Mouse (Mus musculus) cerebellum, adult 2 months (tissue): ENCODE results near the gene Pafah1b3. TPM values are rescaled to one million over a fixed set of nuclear protein-coding genes. Genes with fewer than 3 reads are reported as not detected.
"Not testable (repeated sequence)": the region's sequence is repeated elsewhere in the genome, so short reads cannot be mapped to it uniquely, and the experiment has no call there.

Experiments used
- DNase-seq, 2 experiments: peaks; one replicate each; pipeline ENCODE4 v3.0.0; 2021
- H3K27ac ChIP-seq: fragments of 200-500 bp; 2 replicates; pipeline ENCODE4 v1.5.1; 2012; ENCODE audit warnings: low read length, control low read depth, inconsistent platforms; ENCODE audit not compliant: insufficient read depth
- H3K27me3 ChIP-seq: fragments of 200-500 bp; 2 replicates; pipeline ENCODE4 v1.6.1; 2012; ENCODE audit warnings: inconsistent platforms, mild to moderate bottlenecking, low read length, moderate library complexity; ENCODE audit not compliant: control insufficient read depth, insufficient read depth
- H3K4me1 ChIP-seq: fragments of 200-500 bp; 2 replicates; pipeline ENCODE4 v1.6.1; 2011; ENCODE audit warnings: low read length; ENCODE audit not compliant: control insufficient read depth, insufficient read depth
- H3K4me3 ChIP-seq: fragments of 200-500 bp; replicated peaks from 2 replicates; pipeline ENCODE3; 2011; ENCODE audit warnings: mild to moderate bottlenecking, low read depth, low read length, control low read depth; ENCODE audit not compliant: insufficient read depth
- CTCF ChIP-seq: fragments of 200-500 bp; IDR thresholded peaks from 2 replicates; pipeline ENCODE4 v1.5.1; 2011; ENCODE audit warnings: low read depth, mild to moderate bottlenecking, control low read depth, low read length, moderate library complexity, borderline replicate concordance; ENCODE audit not compliant: insufficient read depth
- POLR2A ChIP-seq: fragments of 200-500 bp; IDR thresholded peaks from 2 replicates; pipeline ENCODE4 v1.6.1; 2011; ENCODE audit warnings: low read length, control low read depth, borderline replicate concordance; ENCODE audit not compliant: insufficient read depth
- WGBS: fragments of 180-500 bp; shearing (Covaris S2); methylation state at CpG from one replicate; pipeline ENCODE4 v1.1.7; 2018; 5-methylcytosine and 5-hydroxymethylcytosine counted together
- polyA plus RNA-seq: library from polyadenylated mRNA; depleted of rRNA; stranded (reverse); fragments of >200 nt; gene quantifications from 2 replicates; pipeline ENCODE4 v1.2.3, GENCODE M21; 2012

Pafah1b3 gene
- polyA plus RNA-seq, 1 experiment: 42.6 TPM

GRCm38 (mm10) chr7:25266180-25266962 lies 31.4 kb downstream of the Pafah1b3 start:
- no peaks in the 10 kb centered on the region for H3K27me3 ChIP-seq
- H3K27ac ChIP-seq: no peak overlapping the region
- no peak for TF ChIP-seq CTCF
- no peak for TF ChIP-seq POLR2A
- no peak overlapping the region for H3K4me3 ChIP-seq
- H3K4me1 ChIP-seq: peaks cover 19% of the 10 kb centered on the region
- DNase-seq: peak in 1 of 2 experiments; percentile 16
- 91% methylated on average over 8 of the region's 8 CpGs for WGBS

GRCm38 (mm10) chr7:25265743-25266142 lies 32.0 kb downstream of the Pafah1b3 start:
- H3K4me1 ChIP-seq: peaks cover 19% of the 10 kb centered on the region
- not testable (repeated sequence) for H3K4me3 ChIP-seq, H3K27me3 ChIP-seq, DNase-seq, H3K27ac ChIP-seq
- WGBS: 91% methylated on average over 5 of the region's 5 CpGs

- H3K27ac ChIP-seq: no peak overlapping the region
- peaks cover 7% of the 10 kb centered on the region; the same call in 1 of the 2 replicates for H3K4me1 ChIP-seq
- H3K27me3 ChIP-seq: no peaks in the 10 kb centered on the region
- no peak for TF ChIP-seq CTCF
- TF ChIP-seq POLR2A: no peak
- H3K4me3 ChIP-seq: no peak overlapping the region
- DNase-seq: peak in 1 of 2 experiments; percentile 8
- WGBS: 55% methylated on average over 17 of the region's 17 CpGs
Measured at GRCm38 (mm10) chr7:25263968-25264870, 33.6 kb downstream of the Pafah1b3 start.

- H3K4me1 ChIP-seq: peaks cover 2% of the 10 kb centered on the region; the same call in 1 of the 2 replicates
- H3K4me3 ChIP-seq: no peak overlapping the region
- no peaks in the 10 kb centered on the region for H3K27me3 ChIP-seq
- TF ChIP-seq CTCF (no peak), POLR2A (no peak)
- no peak for DNase-seq
- no peak overlapping the region for H3K27ac ChIP-seq
- WGBS: 72% methylated on average over 1 of the region's 1 CpGs
Measured at GRCm38 (mm10) chr7:25261896-25262295, 35.9 kb downstream of the Pafah1b3 start.

DNA sequence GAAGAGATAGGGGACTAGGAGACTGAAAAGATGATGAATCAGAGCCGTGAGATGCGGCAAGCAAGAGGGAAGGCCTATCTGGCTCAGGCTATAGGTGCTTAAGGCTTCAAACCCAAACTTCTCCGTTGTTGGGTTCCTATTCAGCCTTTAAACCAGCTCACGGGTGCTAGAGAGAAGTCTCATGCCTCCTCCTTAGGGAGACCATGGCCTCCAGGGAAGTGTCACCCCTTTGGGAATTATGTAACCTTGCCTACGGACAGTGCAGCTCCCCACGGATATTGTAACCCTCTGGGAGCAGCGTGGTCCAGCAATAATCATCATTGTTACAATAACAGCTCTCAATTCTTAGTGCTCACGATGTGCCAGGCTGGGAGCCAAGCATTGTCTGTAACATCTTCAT lies 46.0 kb downstream of the Pafah1b3 start:
- no peak for TF ChIP-seq POLR2A
- TF ChIP-seq CTCF: no peak
- H3K4me3 ChIP-seq: peak overlapping the region; percentile 72
- 16% methylated on average over 8 of the region's 8 CpGs for WGBS
- H3K4me1 ChIP-seq: peaks cover 16% of the 10 kb centered on the region; the same call in 1 of the 2 replicates
- H3K27me3 ChIP-seq: no peaks in the 10 kb centered on the region
- peak; percentile 52 to 66 for DNase-seq
- H3K27ac ChIP-seq: peak overlapping the region; percentile 98

DNA sequence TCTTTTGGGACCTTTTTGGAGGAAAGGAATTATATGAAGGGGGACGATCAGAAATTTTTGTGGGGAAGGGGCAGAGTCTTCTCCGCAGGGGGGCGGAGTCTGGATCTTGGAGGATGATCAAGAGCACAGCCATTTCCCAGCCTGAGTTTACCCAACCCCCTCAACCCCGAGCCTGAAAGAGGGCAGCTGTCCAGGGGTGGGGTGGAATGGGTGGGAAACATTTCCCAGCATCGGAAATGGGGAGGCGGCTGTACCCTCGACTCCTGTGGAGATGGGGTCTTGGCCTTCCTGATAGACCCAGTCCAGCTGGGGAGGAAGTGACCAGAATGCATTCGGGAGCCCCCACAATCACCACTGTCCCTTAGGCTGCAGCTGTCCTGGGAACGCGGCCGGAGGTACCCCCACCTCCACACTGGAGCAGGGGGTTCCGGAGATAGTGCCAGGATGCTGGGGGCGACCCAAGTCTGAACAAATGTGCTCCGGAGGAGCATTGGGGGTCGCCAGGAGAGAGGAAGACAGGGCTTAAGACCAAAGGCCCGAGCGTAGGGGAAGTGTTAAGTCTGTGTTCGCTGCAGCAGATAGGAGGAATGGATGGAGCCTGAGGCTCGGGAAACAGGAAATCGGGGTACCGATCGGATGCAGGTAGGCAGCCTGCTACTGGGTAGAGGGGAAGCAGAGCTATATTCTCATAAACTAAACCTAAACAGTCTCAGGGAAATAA lies 46.6 kb downstream of the Pafah1b3 start:
- no peak for TF ChIP-seq POLR2A
- TF ChIP-seq CTCF: no peak
- 1% methylated on average over 22 of the region's 22 CpGs for WGBS
- H3K4me3 ChIP-seq: peak overlapping the region; percentile 72

DNA sequence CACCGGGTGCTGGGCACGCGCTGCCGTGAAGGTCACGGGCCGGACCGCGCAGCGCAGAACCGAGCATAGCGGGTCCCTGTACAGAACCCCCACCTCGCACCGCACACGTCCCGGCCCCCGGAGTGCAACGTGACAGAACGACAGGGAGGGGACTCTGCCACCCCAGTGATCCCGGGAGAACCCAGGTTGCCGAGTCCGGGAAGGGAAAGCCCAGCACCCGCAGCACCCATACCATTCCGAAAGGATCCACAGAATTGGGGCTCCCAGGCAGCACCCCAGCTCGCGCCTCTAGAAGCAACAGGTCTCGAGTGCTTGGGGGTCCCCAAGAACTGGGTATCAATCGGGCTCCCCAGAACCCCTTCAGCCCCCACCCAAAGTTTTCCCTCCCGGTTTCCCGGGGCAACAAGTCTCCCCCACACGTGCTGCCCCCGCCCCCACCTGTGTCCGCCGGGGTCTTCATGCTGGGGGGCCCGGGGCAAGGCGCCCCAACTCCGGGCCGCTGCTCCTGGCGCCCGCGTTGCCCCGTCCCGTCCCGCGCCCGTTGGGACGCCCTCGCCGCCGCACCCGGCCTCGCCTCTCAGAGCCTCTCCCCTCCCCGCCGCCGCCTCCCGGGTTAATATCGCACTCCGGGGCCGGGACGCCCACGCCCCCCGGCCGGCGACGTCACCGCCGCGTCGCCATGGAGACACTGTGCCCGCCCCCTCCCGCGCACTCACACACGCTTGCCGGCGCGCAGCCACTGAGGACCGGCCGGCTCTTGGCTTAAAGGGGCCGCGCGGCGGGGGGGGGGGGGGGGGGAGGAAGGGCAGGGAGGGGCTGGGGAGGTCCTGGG lies 47.4 kb downstream of the Pafah1b3 start, which contains the start of gene Erf:
TSS of gene Erf (minus strand) at position 621 of the 832 bp plus-strand sequence.
- WGBS: 1% methylated on average over 67 of the region's 81 CpGs
- Histone ChIP-seq H3K4me3 (peak within 1 kb of the TSS; percentile 72), H3K4me1 (peaks cover 17% of the 10 kb centered on the region; the same call in 1 of the 2 replicates), H3K27ac (peak within 1 kb of the TSS; percentile 98), H3K27me3 (no peaks in the 10 kb centered on the region)
- DNase-seq: peak; percentile 91 to 92
- TF ChIP-seq CTCF: no peak
- peak; percentile 35; the same call in 1 of the 2 replicates for TF ChIP-seq POLR2A

More for the DNA sequence above, 46.6 kb downstream of the Pafah1b3 start:
- H3K27ac ChIP-seq: peak overlapping the region; percentile 98
- peaks cover 17% of the 10 kb centered on the region; the same call in 1 of the 2 replicates for H3K4me1 ChIP-seq
- DNase-seq: peak; percentile 59 to 71
- H3K27me3 ChIP-seq: no peaks in the 10 kb centered on the region
